In the genomic region with DNA sequence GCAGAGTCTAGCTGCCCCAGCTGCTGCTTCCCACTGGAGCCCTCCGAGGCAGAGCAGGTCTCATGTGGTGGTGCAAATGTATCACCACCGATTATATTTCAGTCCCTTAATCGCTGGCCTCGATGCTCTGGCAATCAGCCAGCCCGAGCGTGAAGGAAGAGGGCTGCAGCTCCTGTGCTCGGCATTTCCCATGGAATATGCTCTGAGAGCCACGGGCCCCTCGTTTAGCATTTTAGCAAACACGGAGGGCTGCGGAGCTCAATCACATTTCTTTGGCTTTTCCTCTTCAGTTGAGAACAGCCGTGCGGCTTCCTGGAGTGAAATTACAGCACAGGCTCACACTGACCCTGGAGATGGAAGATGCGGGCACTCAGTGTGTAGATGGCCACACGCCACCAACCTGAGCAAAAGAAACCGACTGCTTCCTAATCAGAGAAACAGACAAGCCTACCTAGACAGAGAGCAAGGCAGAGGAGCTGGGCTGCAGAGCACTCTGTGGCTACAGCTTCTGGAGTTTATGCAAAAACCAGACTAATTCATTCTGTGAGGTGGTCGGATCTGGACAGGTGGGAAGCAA, we compare ENCODE assay signal across 8 mouse cellular contexts.
DNase-seq lines count a peak whose midpoint lies in the region; ATAC-seq and TF ChIP-seq lines count a peak whose summit lies in the region.

No protein-coding gene starts in this region.

- H3K4me3 ChIP-seq in kidney, embryonic 16.5 days (ENCODE audit: low read length), result peak overlapping the region; percentile 27
- H3K4me3 ChIP-seq in forebrain, embryonic 11.5 days (ENCODE audit: low read depth, low read length), result no peak overlapping the region
- H3K4me3 ChIP-seq in kidney, postnatal 0 days (replicated peaks; ENCODE audit: low read depth, low read length), result peak overlapping the region; percentile 19
- 0 out of 2 replicates have a peak overlapping the region, but pooled peaks have one; percentile 8 for H3K4me3 ChIP-seq in neural tube, embryonic 13.5 days

- DNase-seq in kidney, adult 8-10 months, result no peak
- DNase-seq in cerebellum, adult 11-12 months, result peak; percentile 84
- DNase-seq in forebrain, embryonic 11.5 days (ENCODE audit: low spot score), result peak; percentile 59
- DNase-seq in kidney, postnatal 0 days (ENCODE audit: low spot score), result peak; percentile 37
- DNase-seq in B cell, adult 2 months, result no peak
- DNase-seq in thymus, postnatal 10 days (ENCODE audit: low spot score in 2 of 2), result no peak

- 15% methylated on average over 17 of the region's 17 CpGs for WGBS in kidney, embryonic 16.5 days
- 41% methylated on average over 17 of the region's 17 CpGs for WGBS in forebrain, embryonic 11.5 days
- WGBS in kidney, postnatal 0 days, result 19% methylated on average over 17 of the region's 17 CpGs
- WGBS in neural tube, embryonic 13.5 days, result 27% methylated on average over 17 of the region's 17 CpGs

- no peak for TF ChIP-seq CTCF in kidney, postnatal 0 days (IDR thresholded peaks at IDR 0.05; ENCODE audit: low read depth)

- H3K4me1 ChIP-seq in kidney, embryonic 16.5 days (ENCODE audit: insufficient read depth, low read length), result peaks cover 10% of the 10 kb centered on the region; the same call in 1 of the 2 replicates
- H3K4me1 ChIP-seq in forebrain, embryonic 11.5 days (replicated peaks; ENCODE audit: control insufficient read depth, insufficient read depth, low read length), result peaks cover 7% of the 10 kb centered on the region; the same call in 1 of the 2 replicates
- no peaks in the 10 kb centered on the region; the same call in 1 of the 2 replicates for H3K4me1 ChIP-seq in kidney, postnatal 0 days (replicated peaks; ENCODE audit: insufficient read depth, low read length)
- peaks cover 21% of the 10 kb centered on the region for H3K4me1 ChIP-seq in neural tube, embryonic 13.5 days (replicated peaks)

- no peaks in the 10 kb centered on the region for H3K9me3 ChIP-seq in kidney, embryonic 16.5 days (ENCODE audit: low read length)
- H3K9me3 ChIP-seq in forebrain, embryonic 11.5 days (ENCODE audit: control insufficient read depth, low read length), result no peaks in the 10 kb centered on the region
- H3K9me3 ChIP-seq in kidney, postnatal 0 days (replicated peaks; ENCODE audit: low read length), result no peaks in the 10 kb centered on the region
- no peaks in the 10 kb centered on the region for H3K9me3 ChIP-seq in neural tube, embryonic 13.5 days

- peak; percentile 55; the same call in 1 of the 2 replicates for ATAC-seq in kidney, embryonic 16.5 days (ENCODE audit: low FRiP score, low TSS enrichment)
- peak; percentile 71 for ATAC-seq in forebrain, embryonic 11.5 days (replicated peaks; ENCODE audit: low FRiP score)
- no peak for ATAC-seq in kidney, postnatal 0 days (replicated peaks; ENCODE audit: low FRiP score, low read depth)
- peak; percentile 78 for ATAC-seq in neural tube, embryonic 13.5 days (ENCODE audit: low read depth)

- no peaks in the 10 kb centered on the region for H3K36me3 ChIP-seq in kidney, embryonic 16.5 days (ENCODE audit: insufficient read depth, low read length)
- H3K36me3 ChIP-seq in forebrain, embryonic 11.5 days (ENCODE audit: control insufficient read depth, insufficient read depth, low read length), result no peaks in the 10 kb centered on the region
- H3K36me3 ChIP-seq in kidney, postnatal 0 days (ENCODE audit: insufficient read depth, low read length), result no peaks in the 10 kb centered on the region
- H3K36me3 ChIP-seq in neural tube, embryonic 13.5 days, result no peaks in the 10 kb centered on the region

- peak overlapping the region; percentile 51 for H3K4me2 ChIP-seq in kidney, embryonic 16.5 days (replicated peaks; ENCODE audit: low read depth, low read length)
- peak overlapping the region; percentile 30 for H3K4me2 ChIP-seq in forebrain, embryonic 11.5 days (ENCODE audit: low read depth, low read length, severe bottlenecking)
- peak overlapping the region; percentile 43 for H3K4me2 ChIP-seq in kidney, postnatal 0 days (ENCODE audit: low read length)
- H3K4me2 ChIP-seq in neural tube, embryonic 13.5 days, result peak overlapping the region; percentile 46

- no peak overlapping the region for H3K27ac ChIP-seq in kidney, embryonic 16.5 days (ENCODE audit: low read length)
- H3K27ac ChIP-seq in forebrain, embryonic 11.5 days (ENCODE audit: low read depth, low read length), result no peak overlapping the region
- H3K27ac ChIP-seq in kidney, postnatal 0 days, result no peak overlapping the region
- H3K27ac ChIP-seq in neural tube, embryonic 13.5 days (replicated peaks), result peak overlapping the region; percentile 55

- H3K27me3 ChIP-seq in kidney, embryonic 16.5 days (ENCODE audit: insufficient read depth, low read length), result no peaks in the 10 kb centered on the region
- no peaks in the 10 kb centered on the region for H3K27me3 ChIP-seq in forebrain, embryonic 11.5 days (ENCODE audit: control insufficient read depth, insufficient read depth, low read length)
- no peaks in the 10 kb centered on the region for H3K27me3 ChIP-seq in kidney, postnatal 0 days (ENCODE audit: insufficient read depth, low read length)
- no peaks in the 10 kb centered on the region for H3K27me3 ChIP-seq in neural tube, embryonic 13.5 days

- H3K9ac ChIP-seq in kidney, embryonic 16.5 days (replicated peaks; ENCODE audit: low read length), result peak overlapping the region; percentile 47; the same call in 1 of the 2 replicates
- H3K9ac ChIP-seq in forebrain, embryonic 11.5 days (ENCODE audit: low read length), result no peak overlapping the region; the same call in 1 of the 2 replicates
- H3K9ac ChIP-seq in kidney, postnatal 0 days (ENCODE audit: low read depth, low read length), result peak overlapping the region; percentile 42; the same call in 1 of the 2 replicates
- H3K9ac ChIP-seq in neural tube, embryonic 13.5 days, result peak overlapping the region; percentile 48; the same call in 1 of the 2 replicates

Comparison
In these comparisons a context has a peak if more than half of its experiments do, and no peak if none do; other contexts are left out.
1. DNase-seq: peak in cerebellum, adult 11-12 months (single experiment), forebrain, embryonic 11.5 days (single experiment) and kidney, postnatal 0 days (single experiment); none in kidney, adult 8-10 months (0 of 2), B cell, adult 2 months (0 of 2) and thymus, postnatal 10 days (0 of 2).
2. Peak in every context shown above with its lines, with median percentiles within 50 percentile points of each other: H3K4me2 ChIP-seq.